Mouse (Mus musculus) heart, embryonic 10.5 days (tissue): ENCODE results near the gene Klf5. TPM values are rescaled to one million over a fixed set of nuclear protein-coding genes. Genes with fewer than 3 reads are reported as not detected.

Source experiments
- DNase-seq: peaks from one replicate; pipeline ENCODE4 v3.0.0-alpha.2; 2017; ENCODE audit warnings: low spot score
- H3K27ac ChIP-seq: fragments of 300-500 bp; sonication (generic); 2 replicates; pipeline ENCODE4 v1.5.1; 2016; ENCODE audit warnings: mild to moderate bottlenecking
- H3K27me3 ChIP-seq: fragments of 300-500 bp; sonication (generic); 2 replicates; pipeline ENCODE4 v1.6.1; 2016; ENCODE audit warnings: mild to moderate bottlenecking; ENCODE audit not compliant: poor library complexity, insufficient read depth, severe bottlenecking
- H3K36me3 ChIP-seq: fragments of 300-500 bp; sonication (generic); 2 replicates; pipeline ENCODE4 v1.6.1; 2016; ENCODE audit warnings: mild to moderate bottlenecking, moderate library complexity
- H3K4me1 ChIP-seq: fragments of 300-500 bp; sonication (generic); 2 replicates; pipeline ENCODE4 v1.6.1; 2016; ENCODE audit warnings: mild to moderate bottlenecking
- H3K4me3 ChIP-seq: fragments of 300-500 bp; sonication (generic); 2 replicates; pipeline ENCODE4 v1.5.1; 2016; ENCODE audit warnings: mild to moderate bottlenecking, moderate library complexity
- H3K9me3 ChIP-seq: fragments of 300-500 bp; sonication (generic); 2 replicates; pipeline ENCODE4 v1.6.1; 2016; ENCODE audit warnings: mild to moderate bottlenecking, moderate library complexity
- WGBS: fragments of 180-500 bp; shearing (Covaris S2); methylation state at CpG from one replicate; pipeline ENCODE4 v1.1.7; 2016; 5-methylcytosine and 5-hydroxymethylcytosine counted together
- polyA plus RNA-seq: library from polyadenylated mRNA; unstranded; fragments of >200 nt; fragmentation: Nextera tagmentation; extraction: Ambion mirVana; gene quantifications from 2 replicates; pipeline ENCODE4 v1.2.1, GENCODE M21; 2016

Gene Klf5
- polyA plus RNA-seq, result 1.4 and 2.6 TPM in 2 replicates

DNA sequence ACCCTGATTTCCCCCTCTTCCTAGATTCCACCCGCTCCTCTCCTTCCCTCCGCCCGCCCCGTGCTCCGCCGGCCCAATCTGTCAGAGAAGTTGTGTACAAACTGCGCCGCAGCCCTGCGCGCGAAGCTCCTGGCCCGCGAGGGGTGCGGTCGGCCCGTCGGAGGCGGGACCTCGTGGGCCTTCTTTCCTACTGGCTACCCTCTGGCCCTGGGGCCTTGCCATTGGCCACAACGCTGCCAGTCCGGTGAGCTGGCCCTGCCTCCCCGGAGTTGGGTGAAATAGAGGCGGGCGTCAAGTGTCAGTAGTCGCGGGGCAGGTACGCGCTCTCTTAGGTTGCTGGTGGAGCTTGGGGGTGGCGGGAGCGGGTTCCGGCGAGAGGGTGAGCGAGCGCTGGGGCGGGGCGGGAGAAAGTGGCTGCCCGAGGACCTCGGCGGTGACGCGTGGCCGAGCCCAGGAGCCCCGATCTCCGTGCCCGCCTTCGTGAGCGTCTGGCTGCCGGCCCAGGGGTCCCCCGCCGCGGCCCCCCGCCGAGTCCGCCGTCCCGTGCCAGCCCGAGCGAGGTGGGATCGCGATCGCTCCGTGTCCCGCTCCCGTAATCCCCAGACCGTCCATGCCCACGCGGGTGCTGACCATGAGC, at the start of gene Klf5:
Gene Klf5, plus strand, starts transcription at position 307 of the 637 bp plus-strand sequence.
- Histone ChIP-seq H3K27ac (peak within 1 kb of the TSS; percentile 84), H3K4me1 (peaks cover 15% of the 10 kb centered on the region), H3K9me3 (no peaks in the 10 kb centered on the region), H3K36me3 (no peaks in the 10 kb centered on the region), H3K27me3 (peaks cover 33% of the 10 kb centered on the region), H3K4me3 (peak within 1 kb of the TSS; percentile 87)
- under 1% methylated on average over 67 of the region's 67 CpGs for WGBS
- DNase-seq, result peak; percentile 97

DNA sequence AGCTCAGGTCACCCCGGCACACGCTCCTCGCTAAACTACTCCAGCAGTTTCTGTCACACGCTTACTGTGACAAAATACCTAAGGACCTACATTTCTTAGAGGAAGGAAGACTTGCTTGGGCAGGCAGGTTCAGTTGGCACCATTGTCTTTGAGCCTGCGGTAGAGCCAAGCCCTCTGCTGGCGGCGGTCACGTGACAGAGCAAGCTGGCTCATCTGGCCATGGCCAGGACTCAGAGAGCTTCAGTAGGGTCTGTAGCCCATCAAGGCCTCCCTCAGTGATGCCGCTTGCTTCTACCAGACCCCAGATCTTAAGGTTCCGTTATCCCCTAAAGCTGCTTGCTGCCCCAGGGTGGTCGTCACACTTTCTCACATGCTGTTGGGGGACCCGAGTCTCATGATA, 36.5 kb upstream of the Klf5 start:
- WGBS, result 87% methylated on average over 12 of the region's 12 CpGs
- Histone ChIP-seq H3K27ac (no peak overlapping the region), H3K4me3 (no peak overlapping the region), H3K4me1 (peaks cover 6% of the 10 kb centered on the region), H3K36me3 (no peaks in the 10 kb centered on the region), H3K27me3 (no peaks in the 10 kb centered on the region), H3K9me3 (no peaks in the 10 kb centered on the region)
- DNase-seq, result no peak

- 69% methylated on average over 6 of the region's 6 CpGs for WGBS
- H3K27ac ChIP-seq, result no peak overlapping the region
- H3K27me3 ChIP-seq, result no peaks in the 10 kb centered on the region
- no peaks in the 10 kb centered on the region for H3K9me3 ChIP-seq
- DNase-seq, result no peak
- no peaks in the 10 kb centered on the region for H3K36me3 ChIP-seq
- no peak overlapping the region for H3K4me3 ChIP-seq
- peaks cover 6% of the 10 kb centered on the region for H3K4me1 ChIP-seq
Observed at GRCm38 (mm10) chr14:99263816-99264215, 34.7 kb upstream of the Klf5 start.

DNA sequence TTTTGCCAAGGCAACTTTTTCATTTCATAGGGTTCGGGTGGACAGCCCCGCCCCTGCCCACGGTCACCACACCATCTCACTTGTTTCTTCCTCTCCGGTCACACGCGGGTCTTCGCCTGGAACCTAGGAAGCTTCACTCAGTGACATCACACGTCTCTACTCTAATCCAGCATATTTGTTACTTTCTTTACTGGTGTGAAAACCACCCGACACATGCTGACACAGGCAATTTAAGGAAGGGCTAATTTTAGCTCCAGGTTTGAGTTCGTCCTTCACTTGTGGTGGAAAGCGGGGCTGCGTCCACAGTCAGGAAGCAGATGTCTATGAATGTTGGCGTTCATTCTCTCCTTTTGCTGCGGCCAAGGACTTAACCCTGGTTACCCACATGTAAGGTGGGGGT, 32.7 kb upstream of the Klf5 start:
- Histone ChIP-seq H3K4me3 (no peak overlapping the region), H3K36me3 (no peaks in the 10 kb centered on the region), H3K4me1 (peaks cover 6% of the 10 kb centered on the region), H3K9me3 (no peaks in the 10 kb centered on the region), H3K27me3 (no peaks in the 10 kb centered on the region), H3K27ac (no peak overlapping the region)
- DNase-seq, result no peak
- WGBS, result 76% methylated on average over 14 of the region's 14 CpGs

GRCm38 (mm10) chr14:99266749-99267148, 31.7 kb upstream of the Klf5 start:
- no peak overlapping the region for H3K27ac ChIP-seq
- H3K9me3 ChIP-seq, result no peaks in the 10 kb centered on the region
- 81% methylated on average over 5 of the region's 5 CpGs for WGBS
- no peaks in the 10 kb centered on the region for H3K36me3 ChIP-seq
- no peaks in the 10 kb centered on the region for H3K27me3 ChIP-seq
- peaks cover 6% of the 10 kb centered on the region for H3K4me1 ChIP-seq
- H3K4me3 ChIP-seq, result no peak overlapping the region
- DNase-seq, result no peak

DNA sequence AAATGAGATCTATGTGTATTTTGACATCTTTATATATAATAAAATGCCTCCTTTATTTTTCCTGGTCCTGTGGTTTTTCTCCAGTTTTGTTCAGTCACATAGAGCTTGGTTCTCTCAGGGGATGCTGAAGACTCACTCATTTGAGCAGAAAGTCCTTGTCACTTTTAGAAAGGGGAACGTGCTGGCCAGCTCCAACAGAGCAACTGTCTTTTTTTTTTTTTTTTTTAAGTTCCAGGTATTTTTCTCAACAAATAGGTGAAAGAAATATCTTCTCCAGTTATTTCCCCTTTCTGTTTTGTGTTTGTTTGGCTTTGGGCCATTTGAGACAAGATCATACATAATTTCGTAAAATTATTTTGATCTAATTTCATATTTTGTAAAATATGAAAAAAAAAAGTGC, 24.4 kb upstream of the Klf5 start:
- 53% methylated on average over 2 of the region's 2 CpGs for WGBS
- Histone ChIP-seq H3K9me3 (no peaks in the 10 kb centered on the region), H3K27me3 (no peaks in the 10 kb centered on the region), H3K4me3 (no peak overlapping the region), H3K36me3 (no peaks in the 10 kb centered on the region), H3K27ac (no peak overlapping the region), H3K4me1 (peaks cover 5% of the 10 kb centered on the region; the same call in 1 of the 2 replicates)
- DNase-seq, result no peak

GRCm38 (mm10) chr14:99275827-99276226, 22.7 kb upstream of the Klf5 start:
- Histone ChIP-seq H3K36me3 (no peaks in the 10 kb centered on the region), H3K27me3 (no peaks in the 10 kb centered on the region; the same call in 1 of the 2 replicates), H3K9me3 (no peaks in the 10 kb centered on the region), H3K4me3 (no peak overlapping the region), H3K27ac (no peak overlapping the region), H3K4me1 (peaks cover 5% of the 10 kb centered on the region; the same call in 1 of the 2 replicates)
- WGBS, result 43% methylated on average over 4 of the region's 4 CpGs
- DNase-seq, result no peak

GRCm38 (mm10) chr14:99278312-99278711, 20.2 kb upstream of the Klf5 start:
- DNase-seq, result no peak
- Histone ChIP-seq H3K4me1 (peaks cover 5% of the 10 kb centered on the region; the same call in 1 of the 2 replicates), H3K27me3 (no peaks in the 10 kb centered on the region; the same call in 1 of the 2 replicates), H3K4me3 (no peak overlapping the region), H3K27ac (no peak overlapping the region), H3K9me3 (no peaks in the 10 kb centered on the region), H3K36me3 (no peaks in the 10 kb centered on the region)
- WGBS, result 43% methylated on average over 9 of the region's 9 CpGs

GRCm38 (mm10) chr14:99278763-99279486, 19.6 kb upstream of the Klf5 start:
- no peaks in the 10 kb centered on the region; the same call in 1 of the 2 replicates for H3K4me1 ChIP-seq
- no peaks in the 10 kb centered on the region for H3K9me3 ChIP-seq
- 41% methylated on average over 12 of the region's 12 CpGs for WGBS
- H3K36me3 ChIP-seq, result no peaks in the 10 kb centered on the region
- H3K27me3 ChIP-seq, result no peaks in the 10 kb centered on the region; the same call in 1 of the 2 replicates
- H3K4me3 ChIP-seq, result no peak overlapping the region
- H3K27ac ChIP-seq, result no peak overlapping the region
- no peak for DNase-seq

DNA sequence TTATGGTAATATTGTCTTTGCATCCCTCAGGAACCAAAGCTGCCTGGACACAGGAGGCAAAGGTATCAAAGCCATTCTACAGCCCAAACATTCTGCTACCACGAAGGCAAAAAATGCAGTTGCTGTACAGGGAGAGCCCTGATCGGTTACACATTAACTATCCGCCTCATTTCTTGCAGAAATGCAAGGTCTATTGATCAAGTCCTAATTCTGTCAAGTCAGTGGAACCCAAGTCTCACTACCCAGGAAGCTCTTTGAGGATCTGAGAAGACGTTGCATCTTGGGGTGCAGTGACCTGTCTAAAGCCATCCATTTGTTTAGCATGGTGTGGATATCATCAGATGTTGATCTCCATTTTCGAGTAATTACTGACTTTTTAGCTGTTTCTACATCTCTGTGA, 18.1 kb upstream of the Klf5 start:
- Histone ChIP-seq H3K4me3 (no peak overlapping the region), H3K36me3 (no peaks in the 10 kb centered on the region), H3K27ac (no peak overlapping the region), H3K9me3 (no peaks in the 10 kb centered on the region), H3K4me1 (no peaks in the 10 kb centered on the region), H3K27me3 (no peaks in the 10 kb centered on the region; the same call in 1 of the 2 replicates)
- no peak for DNase-seq
- WGBS, result 82% methylated on average over 5 of the region's 5 CpGs

DNA sequence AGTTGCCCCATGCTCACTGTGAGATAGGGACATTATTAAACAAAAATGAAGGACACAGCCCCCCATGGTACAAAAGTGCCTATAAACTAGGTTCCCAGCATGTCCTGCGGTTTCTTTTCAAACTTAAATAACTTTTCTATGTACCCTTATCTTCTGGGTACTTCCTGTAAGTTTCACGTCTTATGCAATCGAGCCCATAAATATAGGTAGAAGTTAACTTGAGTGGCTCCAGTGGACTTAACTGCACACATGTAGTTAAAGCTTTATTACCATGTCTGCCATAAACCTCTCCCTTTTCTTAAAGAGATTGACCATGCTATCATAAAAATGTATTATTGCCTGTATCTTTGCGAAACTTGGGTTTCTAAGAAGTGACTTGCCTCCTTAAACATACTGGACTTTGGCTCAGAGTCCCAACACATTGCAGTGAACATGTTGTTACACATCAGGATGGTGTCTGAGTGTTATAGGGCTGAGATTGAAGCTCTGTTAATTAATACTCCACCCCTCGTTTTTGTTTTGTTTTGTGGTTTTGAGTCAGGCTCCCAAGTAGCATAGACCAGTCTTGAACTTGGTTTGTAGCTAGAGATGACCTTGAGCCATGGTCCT, 17.6 kb upstream of the Klf5 start:
- no peaks in the 10 kb centered on the region for H3K36me3 ChIP-seq
- no peaks in the 10 kb centered on the region for H3K9me3 ChIP-seq
- no peak for DNase-seq
- WGBS, result 76% methylated on average over 5 of the region's 5 CpGs
- H3K4me1 ChIP-seq, result no peaks in the 10 kb centered on the region
- no peak overlapping the region for H3K4me3 ChIP-seq
- no peaks in the 10 kb centered on the region; the same call in 1 of the 2 replicates for H3K27me3 ChIP-seq
- no peak overlapping the region for H3K27ac ChIP-seq

DNA sequence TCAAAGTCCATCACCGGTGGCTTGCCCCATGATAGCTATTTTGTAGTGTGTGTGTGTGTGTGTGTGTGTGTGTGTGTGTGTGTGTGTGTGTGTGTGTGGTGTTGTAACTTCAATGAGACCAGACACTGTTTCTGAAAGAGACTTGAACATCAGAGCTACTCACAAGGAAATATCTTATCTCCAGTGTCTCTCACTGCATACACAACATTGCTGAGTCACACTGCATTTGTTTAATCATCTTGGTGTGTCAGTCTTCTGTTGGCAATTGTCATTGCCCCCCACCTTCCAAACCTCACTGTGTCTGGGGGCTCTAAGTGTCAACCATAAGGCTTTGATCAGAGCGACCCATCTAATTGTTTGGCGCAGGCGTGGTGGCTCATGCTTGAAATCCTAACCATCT, 13.0 kb upstream of the Klf5 start:
- Histone ChIP-seq H3K4me1 (no peaks in the 10 kb centered on the region), H3K4me3 (no peak overlapping the region), H3K27me3 (no peaks in the 10 kb centered on the region; the same call in 1 of the 2 replicates), H3K9me3 (no peaks in the 10 kb centered on the region), H3K36me3 (no peaks in the 10 kb centered on the region), H3K27ac (no peak overlapping the region)
- WGBS, result 87% methylated on average over 4 of the region's 4 CpGs
- DNase-seq, result no peak

GRCm38 (mm10) chr14:99292176-99292575, 6.3 kb upstream of the Klf5 start:
- no peaks in the 10 kb centered on the region for H3K36me3 ChIP-seq
- no peak overlapping the region for H3K4me3 ChIP-seq
- no peaks in the 10 kb centered on the region for H3K9me3 ChIP-seq
- peaks cover 4% of the 10 kb centered on the region; the same call in 1 of the 2 replicates for H3K27me3 ChIP-seq
- WGBS, result 88% methylated on average over 5 of the region's 5 CpGs
- no peak for DNase-seq
- H3K27ac ChIP-seq, result no peak overlapping the region
- H3K4me1 ChIP-seq, result peaks cover 5% of the 10 kb centered on the region; the same call in 1 of the 2 replicates
